Mouse (Mus musculus): ENCODE results near the gene Ovca2. TPM values are rescaled to one million over a fixed set of nuclear protein-coding genes. Genes with fewer than 3 reads are reported as not detected.

Ovca2 gene
- polyA plus RNA-seq, 1 experiment from 2014 or later: 24.5 TPM

GRCm38 (mm10) chr11:75210093-75210492 lies 31.5 kb upstream of the Ovca2 start:
- no peaks in the 10 kb centered on the region for H3K9me3 ChIP-seq (replicated peaks)
- no peak for ATAC-seq (ENCODE audit: low FRiP score)
- H3K9ac ChIP-seq: no peak overlapping the region
- peaks cover 14% of the 10 kb centered on the region; the same call in 1 of the 2 replicates for H3K27me3 ChIP-seq
- no peaks in the 10 kb centered on the region for H3K36me3 ChIP-seq
- H3K4me2 ChIP-seq (replicated peaks): no peak overlapping the region
- no peak overlapping the region for H3K4me3 ChIP-seq
- no peak overlapping the region for H3K27ac ChIP-seq
- WGBS: 66% methylated on average over 4 of the region's 4 CpGs
- peaks cover 25% of the 10 kb centered on the region for H3K4me1 ChIP-seq

- 0 out of 2 replicates have a peak, but pooled peaks cover 9% of the 10 kb centered on the region for H3K27me3 ChIP-seq
- no peak overlapping the region for H3K9ac ChIP-seq
- WGBS: 80% methylated on average over 4 of the region's 4 CpGs
- no peaks in the 10 kb centered on the region for H3K36me3 ChIP-seq
- no peak overlapping the region for H3K4me3 ChIP-seq
- no peaks in the 10 kb centered on the region for H3K9me3 ChIP-seq (replicated peaks)
- H3K4me1 ChIP-seq: peaks cover 23% of the 10 kb centered on the region
- no peak overlapping the region for H3K4me2 ChIP-seq (replicated peaks)
- no peak for ATAC-seq (ENCODE audit: low FRiP score)
- no peak overlapping the region for H3K27ac ChIP-seq
Measured at GRCm38 (mm10) chr11:75209363-75209762, 30.7 kb upstream of the Ovca2 start.

DNA sequence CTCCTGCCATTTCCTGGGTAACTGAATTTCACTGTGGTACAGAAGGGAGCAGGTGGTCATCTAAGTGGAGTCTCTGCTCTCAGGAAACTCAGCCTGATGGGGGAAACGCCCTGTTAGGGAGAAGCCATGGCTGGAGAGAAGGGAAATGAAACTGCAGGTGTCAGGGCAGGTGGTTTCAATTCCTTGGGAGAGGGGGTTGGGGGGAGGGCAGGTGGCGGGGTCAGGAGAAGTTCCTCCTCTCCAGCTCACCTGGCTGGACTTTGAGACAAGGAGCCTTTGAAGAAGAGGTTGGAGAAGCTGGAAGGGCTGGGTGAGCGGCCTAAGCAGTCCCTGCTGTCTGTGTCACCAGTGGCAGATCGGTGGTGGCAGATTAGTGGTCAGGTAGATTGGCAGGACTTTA lies 27.7 kb upstream of the Ovca2 start:
- no peak overlapping the region for H3K4me3 ChIP-seq
- no peak overlapping the region for H3K9ac ChIP-seq
- no peak overlapping the region for H3K27ac ChIP-seq
- H3K9me3 ChIP-seq (replicated peaks): no peaks in the 10 kb centered on the region
- no peaks in the 10 kb centered on the region for H3K36me3 ChIP-seq
- peaks cover 10% of the 10 kb centered on the region; the same call in 1 of the 2 replicates for H3K4me1 ChIP-seq
- H3K4me2 ChIP-seq (replicated peaks): no peak overlapping the region
- no peak for ATAC-seq (ENCODE audit: low FRiP score)
- H3K27me3 ChIP-seq: 0 out of 2 replicates have a peak, but pooled peaks cover 4% of the 10 kb centered on the region
- 86% methylated on average over 4 of the region's 4 CpGs for WGBS

- no peak overlapping the region for H3K4me2 ChIP-seq (replicated peaks)
- no peak overlapping the region for H3K4me3 ChIP-seq
- peaks cover 13% of the 10 kb centered on the region; the same call in 1 of the 2 replicates for H3K4me1 ChIP-seq
- no peaks in the 10 kb centered on the region for H3K9me3 ChIP-seq (replicated peaks)
- no peak overlapping the region for H3K27ac ChIP-seq
- WGBS: 42% methylated on average over 9 of the region's 9 CpGs
- H3K36me3 ChIP-seq: no peaks in the 10 kb centered on the region
- 0 out of 2 replicates have a peak, but pooled peaks cover 14% of the 10 kb centered on the region for H3K27me3 ChIP-seq
- no peak for ATAC-seq (ENCODE audit: low FRiP score)
- H3K9ac ChIP-seq: no peak overlapping the region
Measured at GRCm38 (mm10) chr11:75204472-75204871, 25.8 kb upstream of the Ovca2 start.

DNA sequence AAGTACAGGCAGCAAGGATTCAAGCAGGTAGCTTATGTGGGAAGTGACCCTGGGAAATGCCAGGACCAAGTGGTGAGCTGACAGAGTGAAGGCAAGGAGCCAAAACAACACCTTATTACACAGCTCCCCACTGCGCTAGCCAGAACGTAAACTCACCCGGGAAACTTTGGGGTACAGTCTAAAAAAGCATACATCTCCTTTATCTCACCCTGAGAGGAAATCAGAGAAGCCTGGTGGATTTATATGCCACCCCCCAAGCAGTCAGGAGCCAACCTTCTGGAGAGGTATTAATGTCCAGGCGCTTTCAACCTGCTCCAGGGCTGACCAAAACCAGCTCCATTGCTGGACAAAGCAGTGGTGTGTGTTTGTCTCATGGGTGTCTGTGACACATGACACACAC lies 25.3 kb upstream of the Ovca2 start:
- Histone ChIP-seq H3K9ac (no peak overlapping the region), H3K4me2 (replicated peaks) (no peak overlapping the region), H3K4me3 (no peak overlapping the region), H3K9me3 (replicated peaks) (no peaks in the 10 kb centered on the region), H3K27me3 (peaks cover 19% of the 10 kb centered on the region), H3K4me1 (peaks cover 13% of the 10 kb centered on the region; the same call in 1 of the 2 replicates), H3K36me3 (no peaks in the 10 kb centered on the region), H3K27ac (no peak overlapping the region)
- no peak for ATAC-seq (ENCODE audit: low FRiP score)
- 87% methylated on average over 4 of the region's 4 CpGs for WGBS

DNA sequence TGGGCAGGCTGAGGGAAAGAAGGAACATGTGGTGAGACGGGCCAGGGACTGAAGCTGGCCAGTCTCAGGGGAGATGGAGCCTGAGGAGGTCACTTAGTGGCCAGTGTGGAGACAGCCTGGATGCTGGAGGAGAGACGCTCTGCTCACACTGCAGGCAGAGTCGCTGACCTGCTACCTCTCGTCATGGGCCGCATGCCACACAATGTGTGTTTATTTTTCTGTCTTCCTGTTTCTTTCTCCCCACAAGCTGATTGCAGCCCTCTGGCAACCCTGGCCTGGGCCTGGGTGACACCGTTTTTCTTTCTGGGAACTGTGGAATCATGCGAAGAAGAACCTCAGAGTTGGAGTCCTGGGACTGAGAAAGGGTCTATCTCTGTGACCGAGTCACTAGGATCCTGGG lies 23.1 kb upstream of the Ovca2 start:
- Histone ChIP-seq H3K4me1 (peaks cover 13% of the 10 kb centered on the region; the same call in 1 of the 2 replicates), H3K4me2 (replicated peaks) (no peak overlapping the region), H3K36me3 (no peaks in the 10 kb centered on the region), H3K4me3 (no peak overlapping the region), H3K27me3 (peaks cover 40% of the 10 kb centered on the region), H3K9me3 (replicated peaks) (no peaks in the 10 kb centered on the region), H3K9ac (no peak overlapping the region), H3K27ac (no peak overlapping the region)
- ATAC-seq (ENCODE audit: low FRiP score): no peak
- WGBS: 56% methylated on average over 8 of the region's 8 CpGs

DNA sequence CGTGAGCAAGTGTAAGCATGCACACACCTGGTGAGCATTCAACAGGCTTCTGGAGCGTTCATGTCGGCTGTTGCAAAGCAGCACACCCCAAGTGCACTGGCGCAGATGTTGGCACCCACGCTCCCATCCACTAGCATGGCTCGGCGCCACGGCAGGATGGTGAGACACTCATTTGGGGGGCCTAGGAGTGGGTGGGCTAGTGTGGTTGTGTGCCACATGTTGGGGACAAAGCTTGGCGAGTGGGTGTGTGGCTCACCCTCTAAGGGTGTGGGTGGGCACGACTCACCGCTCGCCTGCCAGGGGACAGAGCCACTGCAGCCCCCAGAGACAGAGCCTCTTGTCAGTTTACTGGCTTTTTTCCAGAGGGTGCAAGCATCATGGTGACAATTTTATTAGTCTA lies 22.3 kb upstream of the Ovca2 start:
- no peak overlapping the region for H3K9ac ChIP-seq
- no peak overlapping the region for H3K4me2 ChIP-seq (replicated peaks)
- H3K27ac ChIP-seq: no peak overlapping the region
- 92% methylated on average over 12 of the region's 12 CpGs for WGBS
- H3K36me3 ChIP-seq: no peaks in the 10 kb centered on the region
- H3K9me3 ChIP-seq (replicated peaks): no peaks in the 10 kb centered on the region
- H3K4me1 ChIP-seq: peaks cover 16% of the 10 kb centered on the region; the same call in 1 of the 2 replicates
- no peak for ATAC-seq (ENCODE audit: low FRiP score)
- H3K27me3 ChIP-seq: peaks cover 48% of the 10 kb centered on the region
- no peak overlapping the region for H3K4me3 ChIP-seq

DNA sequence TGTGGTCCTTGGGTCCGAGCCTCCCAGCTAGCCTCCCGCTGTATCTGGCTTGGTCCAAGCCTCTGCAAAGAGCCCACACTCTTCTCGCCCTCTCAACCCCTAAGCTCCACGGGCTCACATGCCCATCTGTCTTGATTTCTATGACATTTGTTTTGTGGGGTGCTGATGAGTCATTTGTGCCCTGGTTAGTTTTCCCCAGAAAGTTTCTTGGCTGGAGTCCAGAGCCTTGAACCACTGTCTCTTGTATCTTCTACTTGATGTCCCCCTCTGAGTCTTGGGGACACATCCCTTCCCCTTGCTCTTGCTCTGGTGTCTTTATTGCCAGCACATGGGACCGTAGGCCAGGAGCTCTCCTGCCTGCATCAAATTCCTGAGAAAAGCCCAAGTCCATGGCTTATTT lies 21.3 kb upstream of the Ovca2 start:
- no peak overlapping the region for H3K9ac ChIP-seq
- peaks cover 58% of the 10 kb centered on the region for H3K27me3 ChIP-seq
- H3K4me3 ChIP-seq: no peak overlapping the region
- no peak overlapping the region for H3K27ac ChIP-seq
- H3K36me3 ChIP-seq: no peaks in the 10 kb centered on the region
- WGBS: 77% methylated on average over 5 of the region's 5 CpGs
- H3K4me1 ChIP-seq: peaks cover 22% of the 10 kb centered on the region
- ATAC-seq (ENCODE audit: low FRiP score): no peak
- no peak overlapping the region for H3K4me2 ChIP-seq (replicated peaks)
- H3K9me3 ChIP-seq (replicated peaks): no peaks in the 10 kb centered on the region

GRCm38 (mm10) chr11:75198792-75199191 lies 20.2 kb upstream of the Ovca2 start:
- Histone ChIP-seq H3K4me2 (replicated peaks) (no peak overlapping the region), H3K27ac (no peak overlapping the region), H3K36me3 (no peaks in the 10 kb centered on the region), H3K27me3 (peaks cover 69% of the 10 kb centered on the region), H3K9ac (no peak overlapping the region), H3K9me3 (replicated peaks) (no peaks in the 10 kb centered on the region), H3K4me1 (peaks cover 30% of the 10 kb centered on the region), H3K4me3 (no peak overlapping the region)
- 60% methylated on average over 4 of the region's 4 CpGs for WGBS
- ATAC-seq (ENCODE audit: low FRiP score): no peak

- Histone ChIP-seq H3K4me3 (no peak overlapping the region), H3K9ac (no peak overlapping the region), H3K4me1 (peaks cover 38% of the 10 kb centered on the region), H3K36me3 (no peaks in the 10 kb centered on the region), H3K27me3 (peaks cover 78% of the 10 kb centered on the region), H3K27ac (no peak overlapping the region), H3K9me3 (replicated peaks) (no peaks in the 10 kb centered on the region), H3K4me2 (replicated peaks) (no peak overlapping the region)
- 20% methylated on average over 7 of the region's 7 CpGs for WGBS
- no peak for ATAC-seq (ENCODE audit: low FRiP score)
Measured at GRCm38 (mm10) chr11:75197956-75198355, 19.3 kb upstream of the Ovca2 start.

- ATAC-seq (ENCODE audit: low FRiP score): no peak
- 53% methylated on average over 6 of the region's 6 CpGs for WGBS
- peaks cover 91% of the 10 kb centered on the region for H3K27me3 ChIP-seq
- H3K4me3 ChIP-seq: no peak overlapping the region
- H3K4me1 ChIP-seq: peaks cover 35% of the 10 kb centered on the region
- no peaks in the 10 kb centered on the region for H3K36me3 ChIP-seq
- H3K27ac ChIP-seq: no peak overlapping the region
- no peak overlapping the region for H3K9ac ChIP-seq
- H3K9me3 ChIP-seq (replicated peaks): no peaks in the 10 kb centered on the region
- H3K4me2 ChIP-seq (replicated peaks): peak overlapping the region; percentile 77; the same call in 1 of the 2 replicates
Measured at GRCm38 (mm10) chr11:75196131-75196530, 17.5 kb upstream of the Ovca2 start.

DNA sequence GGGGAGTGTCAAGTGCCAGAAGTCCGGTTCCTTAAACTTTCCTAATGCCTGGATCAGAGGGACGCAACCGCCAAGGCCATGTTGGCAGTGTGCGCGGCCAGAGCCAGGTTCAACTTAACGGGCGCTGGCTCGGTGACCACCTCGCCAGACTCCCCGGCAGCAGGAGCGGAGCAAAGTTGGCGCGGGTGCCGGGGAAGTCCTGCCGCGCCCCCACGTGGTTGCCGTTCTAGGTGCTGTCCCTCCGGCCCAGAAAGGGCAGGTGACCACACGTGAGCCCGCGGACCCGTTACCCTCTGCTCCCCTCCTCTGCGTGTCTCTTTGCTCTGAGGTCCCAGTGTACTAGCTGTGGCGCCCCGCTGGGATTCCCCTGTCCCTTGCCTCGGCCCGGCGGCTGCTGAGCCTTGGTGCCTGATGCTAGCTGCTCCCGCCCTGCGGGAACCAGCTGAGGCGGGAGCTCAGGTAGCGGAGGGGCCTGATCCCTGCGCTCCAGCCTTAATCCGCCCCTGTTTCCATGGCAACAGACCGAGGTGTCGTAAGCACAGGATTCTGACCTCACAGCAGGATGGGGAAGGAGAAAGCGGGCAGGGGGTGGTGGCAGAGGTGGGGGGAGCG lies 16.3 kb upstream of the Ovca2 start:
- under 1% methylated on average over 37 of the region's 39 CpGs for WGBS
- Histone ChIP-seq H3K4me2 (replicated peaks) (peak overlapping the region; percentile 77), H3K36me3 (no peaks in the 10 kb centered on the region), H3K9me3 (replicated peaks) (no peaks in the 10 kb centered on the region), H3K27me3 (peaks cover 86% of the 10 kb centered on the region), H3K27ac (no peak overlapping the region), H3K9ac (peak overlapping the region; percentile 57), H3K4me3 (peak overlapping the region; percentile 48), H3K4me1 (peaks cover 38% of the 10 kb centered on the region)
- ATAC-seq (ENCODE audit: low FRiP score): no peak
